Mouse (Mus musculus): ENCODE data around the gene A430078G23Rik.

A430078G23Rik gene

GRCm38 (mm10) chr8:3411085-3411484 lies 57.9 kb downstream of the A430078G23Rik start:
- DNase-seq (ENCODE audit: low spot score) = no peak

- no peak for DNase-seq (ENCODE audit: low spot score)
Observed at GRCm38 (mm10) chr8:3411901-3412301, 58.7 kb downstream of the A430078G23Rik start.

- no peak for DNase-seq (ENCODE audit: low spot score)
Observed at GRCm38 (mm10) chr8:3412816-3413215, 59.6 kb downstream of the A430078G23Rik start.

DNA sequence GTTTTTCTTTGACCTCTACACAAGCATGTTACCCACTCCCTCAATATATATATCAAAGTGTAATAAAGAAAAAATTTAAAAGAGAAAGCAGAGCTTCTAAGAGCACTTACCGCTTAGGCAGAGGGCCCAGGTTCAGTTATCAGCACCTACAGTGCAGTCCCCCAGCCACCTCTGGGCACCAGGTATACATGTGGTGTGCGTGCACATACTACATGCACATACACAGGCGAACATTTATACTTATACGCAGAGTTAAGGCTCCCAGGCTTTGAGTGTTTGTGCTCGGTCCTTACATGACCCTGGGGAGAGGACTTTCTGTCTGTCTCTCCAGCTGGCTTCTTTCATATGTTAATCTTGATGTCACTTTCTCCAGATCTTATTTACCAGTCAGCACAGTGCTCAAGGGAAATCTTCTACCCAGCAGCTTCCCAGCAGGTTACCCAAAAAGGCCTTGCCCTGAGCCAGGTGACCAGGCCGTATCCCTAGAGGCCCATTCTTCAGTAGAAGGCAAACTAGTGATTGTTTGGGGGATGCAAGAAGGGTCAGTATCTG lies 61.5 kb downstream of the A430078G23Rik start:
- DNase-seq (ENCODE audit: low spot score) = no peak

DNA sequence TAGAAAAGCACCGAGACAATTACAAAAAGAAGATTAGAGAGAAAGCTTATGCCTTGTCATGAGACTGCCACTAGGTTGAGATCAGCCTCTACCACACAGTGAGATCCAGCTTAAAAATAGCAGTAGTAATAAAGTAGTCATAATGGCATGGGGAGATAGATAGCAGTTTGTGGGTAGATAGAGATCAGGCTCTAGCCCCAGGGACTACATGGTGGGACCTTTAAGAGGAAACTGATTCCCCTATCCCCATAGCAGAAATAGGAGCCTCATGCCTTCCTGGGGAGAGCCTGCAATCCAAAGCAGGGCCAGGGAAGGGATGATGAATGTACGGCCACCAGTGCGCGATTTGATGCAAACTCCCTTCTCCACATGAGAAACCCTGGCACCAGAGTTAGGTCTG lies 62.0 kb downstream of the A430078G23Rik start:
- DNase-seq (ENCODE audit: low spot score) = no peak

GRCm38 (mm10) chr8:3415661-3416060 lies 62.4 kb downstream of the A430078G23Rik start:
- no peak for DNase-seq (ENCODE audit: low spot score)

DNA sequence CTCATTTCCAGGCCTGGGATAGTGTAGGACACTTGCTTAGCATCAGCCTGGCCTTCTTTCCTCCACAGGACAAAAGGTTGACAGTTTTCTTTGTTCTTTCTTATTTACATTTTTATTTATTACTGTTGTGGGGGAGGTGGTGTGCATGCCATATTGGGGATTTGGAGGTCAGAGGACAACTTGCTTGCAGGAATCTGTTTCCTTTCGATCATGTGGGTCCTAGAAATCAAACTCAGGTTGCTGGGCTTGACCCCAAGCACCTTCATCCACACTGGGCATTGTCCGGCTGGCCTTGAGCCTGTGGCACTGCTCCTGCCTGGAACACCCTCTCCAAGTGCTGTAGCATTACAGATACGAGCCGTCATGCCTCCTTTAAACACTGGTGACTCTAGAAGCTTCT lies 63.6 kb downstream of the A430078G23Rik start:
- DNase-seq (ENCODE audit: low spot score) = no peak

DNA sequence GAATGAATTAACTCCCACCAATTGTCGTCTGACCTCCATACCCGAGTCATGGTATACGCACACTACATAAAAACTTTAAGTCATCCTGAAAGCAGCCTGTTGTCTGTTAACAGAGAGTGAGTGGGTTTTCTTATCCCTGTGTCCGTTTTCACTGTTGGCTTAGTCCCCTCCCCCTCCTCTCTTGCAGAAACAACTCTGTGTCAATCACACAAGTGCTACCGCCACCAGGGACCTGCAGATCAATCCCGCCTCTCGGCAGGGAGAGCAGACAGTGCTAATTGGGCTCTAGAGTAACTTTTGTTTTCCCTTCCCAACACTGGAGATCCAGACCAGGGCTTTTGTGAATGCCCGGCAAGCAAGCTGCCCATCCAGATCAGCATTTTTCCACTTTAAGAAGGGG lies 64.2 kb downstream of the A430078G23Rik start:
- no peak for DNase-seq (ENCODE audit: low spot score)

- DNase-seq (ENCODE audit: low spot score) = no peak
Observed at GRCm38 (mm10) chr8:3418101-3418500, 64.9 kb downstream of the A430078G23Rik start.

DNA sequence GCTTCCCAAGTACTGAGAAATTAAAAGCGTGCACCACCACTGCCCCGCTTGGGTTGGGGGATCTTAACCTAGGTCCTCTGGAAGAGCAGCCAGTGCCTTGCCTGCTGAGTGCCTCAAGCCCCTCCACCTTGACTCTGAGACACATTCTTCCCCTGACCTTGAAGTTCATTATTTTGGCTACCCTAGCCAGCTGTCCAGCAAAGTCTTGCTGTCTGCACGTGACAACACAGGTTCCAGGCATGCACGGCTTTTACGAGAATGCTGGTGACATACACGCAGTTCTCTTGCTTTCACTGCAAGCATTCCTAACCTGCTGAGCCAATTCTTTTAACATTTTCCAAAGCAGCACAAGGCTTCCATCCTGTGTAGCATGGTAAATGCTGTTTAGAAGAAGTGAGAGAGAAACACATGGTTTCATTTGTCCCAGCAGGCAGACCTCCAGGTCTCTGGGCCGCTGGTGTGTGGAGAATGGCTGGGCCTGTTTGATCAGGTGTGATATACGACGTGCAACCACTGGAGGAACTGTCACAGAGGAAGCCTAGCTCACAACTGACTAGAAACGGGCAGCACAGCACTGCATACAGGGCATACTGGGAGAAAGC lies 67.0 kb downstream of the A430078G23Rik start:
- no peak for DNase-seq (ENCODE audit: low spot score)

GRCm38 (mm10) chr8:3421507-3421906 lies 68.3 kb downstream of the A430078G23Rik start:
- DNase-seq (ENCODE audit: low spot score) = no peak

DNA sequence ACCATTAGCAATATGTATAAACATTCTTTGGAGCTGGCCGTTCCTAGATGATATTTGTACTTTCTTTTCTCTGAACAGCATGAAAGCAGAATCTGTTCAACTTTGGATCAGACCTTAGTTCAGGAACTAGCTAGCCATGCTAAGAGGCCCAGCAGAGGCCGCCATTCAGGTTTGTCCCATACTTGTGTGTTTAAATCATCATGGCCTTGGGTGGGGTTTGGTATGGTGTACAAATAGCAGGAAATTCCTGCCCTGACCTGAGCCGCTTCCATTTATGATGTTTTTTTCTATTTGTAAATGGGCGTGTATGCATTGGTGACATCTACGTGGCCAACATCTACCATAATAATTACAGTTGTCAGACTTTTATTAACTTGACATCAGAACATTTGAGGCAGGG lies 72.0 kb downstream of the A430078G23Rik start:
- no peak for DNase-seq (ENCODE audit: low spot score)

DNA sequence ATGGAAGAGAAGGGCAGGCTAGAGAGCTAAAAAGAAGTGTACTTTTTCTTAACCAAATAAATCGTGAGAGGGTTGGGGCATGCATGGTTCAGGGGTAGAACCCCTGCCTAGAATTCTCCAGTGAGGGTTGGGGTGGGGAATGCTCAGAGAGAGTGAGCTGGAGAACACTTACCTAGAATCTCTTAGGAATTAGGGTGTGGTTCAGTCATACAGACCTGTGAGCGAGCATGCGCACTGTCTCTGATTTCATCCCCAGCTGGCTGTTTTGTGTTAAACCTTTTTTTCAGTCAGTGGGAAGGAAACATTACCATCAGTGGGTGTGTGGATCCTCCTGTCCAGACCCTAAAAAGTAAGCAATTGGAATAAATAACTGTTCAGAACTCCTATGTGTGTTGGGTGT lies 73.0 kb downstream of the A430078G23Rik start:
- DNase-seq (ENCODE audit: low spot score) = no peak

DNA sequence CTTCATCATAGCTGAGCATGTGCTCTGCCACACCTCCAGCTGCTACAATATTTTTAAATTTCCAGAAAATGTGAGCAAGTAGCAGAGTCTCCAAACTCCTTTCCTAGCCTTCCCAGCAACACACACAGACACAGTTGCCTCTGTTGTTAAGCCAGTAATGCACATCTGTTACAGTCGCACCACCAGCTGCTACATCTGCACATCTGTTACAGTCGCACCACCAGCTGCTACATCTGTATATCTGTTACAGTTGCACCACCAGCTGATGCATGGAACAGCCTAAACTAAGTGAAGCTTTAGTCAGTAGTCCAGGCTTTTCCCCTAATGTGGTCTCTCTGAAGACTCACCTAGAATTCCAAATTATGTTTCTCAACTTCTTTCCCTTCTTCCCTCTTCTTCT lies 75.2 kb downstream of the A430078G23Rik start:
- DNase-seq (ENCODE audit: low spot score) = no peak

DNA sequence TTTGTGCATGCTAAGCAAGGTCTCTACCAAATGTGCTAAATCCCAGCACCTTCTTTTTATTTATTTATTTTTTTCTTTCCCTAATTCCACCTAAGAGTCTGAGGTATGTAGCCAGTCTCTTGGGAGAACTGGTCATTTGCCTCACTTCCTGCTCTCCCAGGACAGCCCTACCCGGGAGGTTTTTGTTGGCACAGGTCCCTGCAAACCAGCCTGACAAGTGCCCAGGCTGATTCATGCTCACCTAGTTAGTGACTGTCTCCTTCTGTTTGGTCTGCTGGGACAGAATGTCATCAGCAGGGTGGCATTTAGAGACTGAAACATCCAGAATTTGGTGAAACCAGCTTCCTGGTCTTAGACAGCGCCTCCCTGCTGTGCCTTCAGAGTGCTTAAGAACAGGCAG lies 76.8 kb downstream of the A430078G23Rik start:
- no peak for DNase-seq (ENCODE audit: low spot score)

DNA sequence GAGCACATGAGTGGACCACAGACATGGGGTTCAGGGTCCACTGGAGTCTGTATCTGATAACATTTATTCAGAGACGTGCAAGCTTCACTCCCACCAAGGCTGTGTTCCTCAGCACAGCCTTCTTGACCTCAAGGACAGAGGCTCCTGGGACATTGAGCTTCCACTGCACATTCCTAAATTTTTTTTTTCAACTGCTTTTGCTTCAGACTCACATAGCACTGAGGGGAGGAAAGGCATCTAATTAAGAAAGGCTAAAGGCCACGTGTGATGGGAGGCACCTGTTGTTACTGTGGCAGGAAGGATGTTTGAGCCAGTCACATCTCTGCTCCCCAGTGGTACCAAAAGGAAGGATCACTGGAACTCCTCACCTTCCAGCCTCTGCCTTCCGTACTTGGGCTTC lies 77.9 kb downstream of the A430078G23Rik start:
- no peak for DNase-seq (ENCODE audit: low spot score)

GRCm38 (mm10) chr8:3436492-3436891 lies 83.3 kb downstream of the A430078G23Rik start:
- DNase-seq (ENCODE audit: low spot score) = no peak

DNA sequence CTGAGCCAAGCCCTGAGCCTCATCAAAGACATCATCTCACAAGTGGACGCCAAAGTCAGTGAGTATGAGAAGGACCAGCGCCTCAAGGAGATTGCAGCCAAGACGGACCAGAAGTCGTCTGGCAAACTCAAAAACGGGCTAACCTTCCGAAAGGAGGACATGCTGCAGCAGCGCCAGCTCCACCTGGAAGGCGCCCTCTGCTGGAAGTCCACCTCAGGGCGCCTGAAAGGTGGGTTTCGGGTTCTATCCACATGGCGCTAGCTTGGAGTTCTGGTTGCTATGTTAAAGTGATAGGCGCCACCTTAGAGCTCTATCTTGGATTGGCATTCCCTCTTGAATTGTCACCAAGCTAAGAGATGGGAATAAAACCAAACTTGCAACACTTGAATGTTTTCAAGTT lies 86.3 kb downstream of the A430078G23Rik start:
- no peak for DNase-seq (ENCODE audit: low spot score)
